Mouse (Mus musculus): ENCODE measurements around the gene Gm20538. TPM values are rescaled to one million over a fixed set of nuclear protein-coding genes. Genes with fewer than 3 reads are reported as not detected.

Gene Gm20538
- polyA plus RNA-seq, 1 experiment, result not detected

DNA sequence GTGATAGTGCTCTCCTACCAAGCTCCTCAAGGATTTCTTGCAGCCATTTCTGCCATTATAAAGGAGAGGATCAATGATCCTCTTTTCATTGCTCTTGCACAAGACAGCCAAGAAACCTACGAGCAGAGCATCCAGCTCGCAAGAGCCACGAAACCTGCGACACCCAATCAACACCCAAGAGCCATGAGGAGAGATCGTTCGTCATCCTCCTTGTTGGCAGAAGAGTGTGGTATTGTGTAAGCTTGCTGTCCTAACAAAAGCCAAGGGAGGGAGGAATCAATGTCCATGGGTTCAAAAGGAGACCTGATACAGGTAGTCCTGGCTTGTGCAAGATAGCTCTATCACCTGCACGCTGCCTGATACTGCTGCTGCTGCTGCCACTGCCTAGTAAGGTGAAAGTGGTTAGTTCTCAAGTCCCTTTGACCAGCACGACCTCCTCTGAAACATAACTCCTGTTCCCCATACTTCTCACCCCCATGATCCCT, 9.9 kb downstream of the Gm20538 start:
- Histone ChIP-seq H3K4me3 (replicated peaks) (no peak overlapping the region), H3K9me3 (peaks cover 23% of the 10 kb centered on the region), H3K36me3 (replicated peaks; ENCODE audit: low read length) (peaks cover 2% of the 10 kb centered on the region), H3K4me1 (peaks cover 12% of the 10 kb centered on the region), H3K27me3 (replicated peaks) (peaks cover 34% of the 10 kb centered on the region)
- TF ChIP-seq GATA1 (IDR thresholded peaks at IDR 0.05; ENCODE audit: borderline replicate concordance, low read length), result no peak
- no peak for TF ChIP-seq FLI1 (IDR thresholded peaks at IDR 0.05; ENCODE audit: low read length)

DNA sequence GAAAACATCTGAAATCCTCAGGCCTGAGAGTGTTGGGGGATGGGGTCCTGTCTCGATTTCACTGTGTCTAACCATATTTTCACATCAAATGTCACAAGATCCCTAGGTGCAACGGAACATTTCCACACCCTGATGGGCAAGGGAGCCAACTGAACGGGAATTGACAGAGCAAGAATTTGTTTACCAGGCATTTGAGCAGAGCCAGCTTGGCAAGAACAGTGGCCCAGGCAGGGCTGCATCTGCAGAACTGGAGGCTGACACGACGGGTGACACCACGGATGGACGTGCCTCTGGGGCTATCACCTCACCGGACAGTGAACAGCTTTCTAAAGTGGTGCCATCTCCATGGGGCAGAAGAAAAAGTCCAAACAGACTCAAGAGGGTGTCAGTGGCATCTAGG, 15.2 kb downstream of the Gm20538 start:
- Histone ChIP-seq H3K4me1 (no peaks in the 10 kb centered on the region), H3K36me3 (replicated peaks; ENCODE audit: low read length) (no peaks in the 10 kb centered on the region), H3K4me3 (replicated peaks) (no peak overlapping the region), H3K9me3 (peaks cover 23% of the 10 kb centered on the region), H3K27me3 (replicated peaks) (peaks cover 38% of the 10 kb centered on the region)
- TF ChIP-seq FLI1 (IDR thresholded peaks at IDR 0.05; ENCODE audit: low read length) (no peak), GATA1 (IDR thresholded peaks at IDR 0.05; ENCODE audit: borderline replicate concordance, low read length) (no peak)

DNA sequence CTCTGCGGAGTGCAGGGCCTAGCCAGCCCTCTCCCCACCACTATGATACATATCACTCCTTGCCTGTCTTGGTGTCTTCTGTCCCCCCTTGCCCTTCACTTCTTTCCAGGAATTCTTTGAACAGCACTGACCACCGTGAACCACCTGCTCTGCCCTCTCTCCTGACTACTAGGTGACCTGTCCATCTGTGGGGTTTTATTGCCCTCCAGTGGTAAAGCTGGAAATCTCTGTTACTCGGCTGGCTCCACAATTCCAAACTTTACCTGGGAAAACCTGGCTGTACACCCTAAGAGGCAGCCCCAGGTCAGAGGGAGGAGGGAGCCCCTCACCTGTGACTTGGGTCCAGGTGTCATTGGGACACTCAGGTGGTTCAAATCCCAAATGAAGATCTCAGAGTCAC, 17.3 kb downstream of the Gm20538 start:
- peaks cover 12% of the 10 kb centered on the region for H3K9me3 ChIP-seq
- H3K4me3 ChIP-seq (replicated peaks), result no peak overlapping the region
- H3K27me3 ChIP-seq (replicated peaks), result peaks cover 52% of the 10 kb centered on the region
- no peaks in the 10 kb centered on the region for H3K36me3 ChIP-seq (replicated peaks; ENCODE audit: low read length)
- TF ChIP-seq FLI1 (IDR thresholded peaks at IDR 0.05; ENCODE audit: low read length) (no peak), GATA1 (IDR thresholded peaks at IDR 0.05; ENCODE audit: borderline replicate concordance, low read length) (no peak)
- H3K4me1 ChIP-seq, result no peaks in the 10 kb centered on the region

DNA sequence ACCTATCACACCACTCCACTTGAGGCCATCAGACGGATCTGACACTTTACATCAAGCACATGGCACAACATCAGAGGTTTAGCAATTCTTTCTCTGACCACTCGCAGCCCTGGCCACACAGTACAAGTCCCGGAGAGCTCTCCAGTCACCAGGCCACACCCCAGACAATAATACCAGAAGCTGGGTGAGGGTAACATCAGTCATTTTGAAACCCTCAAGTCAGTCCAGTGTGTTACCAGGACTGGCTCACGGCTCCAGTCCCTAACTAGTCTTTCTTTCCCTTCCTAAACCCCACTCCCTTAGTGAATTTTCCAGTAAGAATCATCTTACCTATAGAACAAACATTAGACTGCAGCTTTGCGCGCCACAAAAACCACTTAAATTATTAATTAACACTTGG, 22.6 kb downstream of the Gm20538 start:
- Histone ChIP-seq H3K4me1 (peaks cover 5% of the 10 kb centered on the region; the same call in 1 of the 2 replicates), H3K27me3 (replicated peaks) (peaks cover 67% of the 10 kb centered on the region), H3K36me3 (replicated peaks; ENCODE audit: low read length) (no peaks in the 10 kb centered on the region), H3K9me3 (peaks cover 5% of the 10 kb centered on the region), H3K4me3 (replicated peaks) (no peak overlapping the region)
- TF ChIP-seq GATA1 (IDR thresholded peaks at IDR 0.05; ENCODE audit: borderline replicate concordance, low read length) (no peak), FLI1 (IDR thresholded peaks at IDR 0.05; ENCODE audit: low read length) (no peak)

DNA sequence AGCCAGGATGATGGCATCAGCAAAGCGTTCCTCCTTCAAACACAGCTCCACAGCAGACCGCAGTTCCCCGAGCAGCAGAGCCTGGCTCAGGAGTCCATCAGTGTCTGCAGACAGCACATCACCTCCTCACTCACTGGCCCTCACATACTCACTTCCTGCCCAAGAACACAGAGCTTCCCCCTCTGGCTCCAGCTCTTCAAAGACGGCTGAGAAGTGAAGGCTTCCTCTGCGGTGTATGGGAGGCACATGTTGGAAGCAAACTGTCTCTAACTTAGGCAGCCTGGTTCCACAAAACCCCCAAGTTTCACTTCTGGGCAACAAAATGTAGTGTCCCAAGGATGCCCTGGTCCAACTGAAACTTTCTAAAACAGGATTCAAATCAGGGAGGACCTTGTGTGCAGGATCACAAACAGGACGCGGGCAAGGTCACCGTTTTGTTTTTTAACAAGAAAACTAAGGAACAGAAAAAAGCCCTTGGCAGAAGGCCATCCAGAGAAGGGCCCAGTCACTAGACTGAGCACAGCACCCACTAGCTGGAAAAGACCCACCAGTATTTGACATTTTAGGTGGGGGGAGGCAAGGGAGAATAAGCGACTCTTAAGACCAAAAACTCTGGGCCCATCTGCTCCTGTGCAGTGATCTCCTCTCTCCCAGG, 27.0 kb downstream of the Gm20538 start:
- peaks cover 5% of the 10 kb centered on the region for H3K9me3 ChIP-seq
- H3K36me3 ChIP-seq (replicated peaks; ENCODE audit: low read length), result no peaks in the 10 kb centered on the region
- H3K4me1 ChIP-seq, result peaks cover 5% of the 10 kb centered on the region; the same call in 1 of the 2 replicates
- TF ChIP-seq FLI1 (IDR thresholded peaks at IDR 0.05; ENCODE audit: low read length) (no peak), GATA1 (IDR thresholded peaks at IDR 0.05; ENCODE audit: borderline replicate concordance, low read length) (no peak)
- no peak overlapping the region for H3K4me3 ChIP-seq (replicated peaks)
- H3K27me3 ChIP-seq (replicated peaks), result peaks cover 65% of the 10 kb centered on the region

DNA sequence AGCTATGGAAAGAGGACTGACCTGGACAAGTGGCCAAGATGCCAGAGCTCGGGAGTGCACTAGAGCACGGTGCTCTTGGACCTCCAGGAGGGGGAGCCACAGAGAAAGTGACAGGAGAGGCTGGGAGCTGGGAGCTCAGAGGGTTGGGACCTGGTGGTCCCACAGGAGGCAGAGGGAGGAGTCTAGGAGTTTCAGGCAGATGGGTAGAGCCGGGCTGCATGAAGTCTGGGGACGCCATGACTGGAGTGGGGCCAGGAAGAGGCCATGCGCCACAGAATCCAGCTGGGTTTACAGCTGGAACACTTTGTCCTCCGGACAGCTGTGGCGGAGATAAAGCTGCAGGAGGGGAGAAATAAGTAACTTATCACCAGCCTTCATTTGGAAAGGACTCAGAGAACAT, 33.5 kb downstream of the Gm20538 start:
- H3K4me1 ChIP-seq, result no peaks in the 10 kb centered on the region
- TF ChIP-seq GATA1 (IDR thresholded peaks at IDR 0.05; ENCODE audit: borderline replicate concordance, low read length), result no peak
- TF ChIP-seq FLI1 (IDR thresholded peaks at IDR 0.05; ENCODE audit: low read length), result no peak
- H3K9me3 ChIP-seq, result no peaks in the 10 kb centered on the region
- H3K27me3 ChIP-seq (replicated peaks), result peaks cover 74% of the 10 kb centered on the region
- no peaks in the 10 kb centered on the region for H3K36me3 ChIP-seq (replicated peaks; ENCODE audit: low read length)
- H3K4me3 ChIP-seq (replicated peaks), result no peak overlapping the region

DNA sequence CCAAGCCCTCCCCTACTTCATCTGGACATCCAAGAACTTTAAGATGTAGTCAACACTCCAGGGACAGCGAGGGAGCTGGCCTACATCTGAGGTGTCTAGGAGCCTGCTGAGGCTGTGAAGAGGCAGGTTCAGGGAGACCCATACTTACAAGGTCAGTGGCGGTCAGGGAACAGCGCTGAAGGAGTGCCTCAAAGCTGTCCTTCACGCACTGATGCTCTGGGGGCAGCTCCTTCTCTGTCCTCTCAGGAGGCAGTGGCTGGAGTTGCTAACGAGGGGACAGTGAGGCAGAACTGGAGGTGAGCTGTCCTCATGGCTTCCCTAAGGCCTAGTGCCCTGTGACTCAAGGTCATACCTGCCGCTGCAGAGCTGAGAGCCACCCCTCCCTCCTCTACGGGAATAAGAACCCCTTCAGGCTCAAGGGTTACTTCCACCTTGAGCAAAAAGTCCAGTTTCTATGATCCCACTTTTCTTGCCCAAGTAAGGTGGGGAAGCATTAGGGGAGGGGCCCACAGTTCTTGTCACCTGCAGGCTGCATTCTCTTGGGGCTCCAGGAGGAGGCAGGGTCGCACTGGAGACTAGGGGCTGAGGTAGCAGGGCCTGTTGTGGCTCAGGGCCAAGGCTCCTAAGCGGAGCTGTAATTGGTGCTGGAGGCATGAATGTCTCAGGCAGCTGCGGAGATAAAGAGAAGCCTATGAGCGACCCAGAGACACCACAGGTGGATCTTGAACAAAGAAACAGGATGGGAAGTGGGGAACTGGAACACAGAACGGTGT, 34.4 kb downstream of the Gm20538 start:
- no peak overlapping the region for H3K4me3 ChIP-seq (replicated peaks)
- H3K27me3 ChIP-seq (replicated peaks), result peaks cover 75% of the 10 kb centered on the region
- TF ChIP-seq FLI1 (IDR thresholded peaks at IDR 0.05; ENCODE audit: low read length) (no peak), GATA1 (IDR thresholded peaks at IDR 0.05; ENCODE audit: borderline replicate concordance, low read length) (no peak)
- H3K4me1 ChIP-seq, result no peaks in the 10 kb centered on the region
- no peaks in the 10 kb centered on the region for H3K9me3 ChIP-seq
- H3K36me3 ChIP-seq (replicated peaks; ENCODE audit: low read length), result no peaks in the 10 kb centered on the region

DNA sequence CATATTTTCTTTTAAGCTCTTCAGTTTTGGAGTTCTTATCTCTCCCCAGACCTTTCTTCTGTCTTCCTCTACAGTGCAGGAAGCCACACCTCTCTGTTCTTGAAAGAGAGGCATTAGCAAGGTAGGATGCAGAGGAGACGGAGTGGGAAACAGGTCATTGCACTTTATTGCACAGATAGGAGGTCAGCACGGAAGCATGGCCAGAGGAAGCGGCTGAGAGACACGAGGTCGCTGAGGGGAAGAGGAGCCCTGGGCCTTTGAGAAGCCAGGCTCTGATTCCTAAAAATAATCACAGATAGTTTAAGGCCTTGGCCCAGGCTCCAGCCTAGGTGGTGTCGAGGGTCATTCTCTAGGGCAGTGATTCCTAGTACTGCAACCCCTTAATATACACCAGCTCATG, 36.9 kb downstream of the Gm20538 start:
- H3K9me3 ChIP-seq, result no peaks in the 10 kb centered on the region
- TF ChIP-seq FLI1 (IDR thresholded peaks at IDR 0.05; ENCODE audit: low read length), result no peak
- no peak for TF ChIP-seq GATA1 (IDR thresholded peaks at IDR 0.05; ENCODE audit: borderline replicate concordance, low read length)
- no peaks in the 10 kb centered on the region for H3K36me3 ChIP-seq (replicated peaks; ENCODE audit: low read length)
- peaks cover 11% of the 10 kb centered on the region for H3K4me1 ChIP-seq
- no peak overlapping the region for H3K4me3 ChIP-seq (replicated peaks)
- peaks cover 90% of the 10 kb centered on the region for H3K27me3 ChIP-seq (replicated peaks)

DNA sequence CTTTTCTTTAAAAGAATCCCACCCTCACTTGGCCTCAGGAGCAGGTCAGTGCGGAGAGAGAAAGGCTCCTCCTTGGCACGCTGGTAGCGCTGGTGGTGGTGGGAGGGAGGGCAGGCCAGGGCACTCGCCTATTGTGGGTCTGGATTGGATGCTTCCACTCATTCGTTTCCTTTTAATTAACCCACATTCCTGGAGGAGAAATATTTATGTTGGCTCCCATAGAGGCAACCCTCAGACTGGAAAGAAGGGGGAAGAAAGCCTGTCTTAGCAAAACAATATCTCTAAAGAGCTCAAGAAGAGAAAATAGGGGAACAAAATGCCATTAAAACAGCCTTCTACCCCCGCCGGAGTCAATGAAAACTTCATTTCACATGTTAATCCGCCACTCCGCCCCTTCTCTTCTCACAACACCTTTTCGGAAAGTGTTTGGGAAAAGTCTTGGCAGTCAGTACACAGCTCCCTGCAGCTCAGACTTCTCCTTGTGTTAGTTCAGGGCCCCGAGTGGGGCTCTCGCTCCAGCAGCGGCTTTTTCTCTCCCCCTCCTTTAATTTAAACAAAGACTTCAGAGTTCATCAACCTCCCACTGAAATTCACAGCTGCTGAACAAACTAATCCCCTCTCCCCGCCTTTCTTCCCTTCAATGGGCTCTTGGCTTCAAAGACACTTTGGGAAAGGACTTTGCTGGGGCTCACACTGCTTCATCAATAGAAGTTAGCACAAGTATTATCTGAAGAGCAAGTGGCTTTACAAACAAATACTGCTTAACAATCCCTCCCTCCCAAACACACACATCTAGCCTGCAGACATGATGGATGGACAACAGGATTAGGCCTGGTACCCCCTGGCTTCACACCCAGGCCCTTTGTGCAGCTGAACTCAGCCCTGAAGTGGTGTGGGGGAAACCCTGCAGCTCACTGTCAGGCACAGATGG, 37.8 kb downstream of the Gm20538 start:
- peaks cover 17% of the 10 kb centered on the region for H3K4me1 ChIP-seq
- H3K27me3 ChIP-seq (replicated peaks), result peaks cover 93% of the 10 kb centered on the region
- no peaks in the 10 kb centered on the region for H3K9me3 ChIP-seq
- no peak overlapping the region for H3K4me3 ChIP-seq (replicated peaks)
- no peaks in the 10 kb centered on the region for H3K36me3 ChIP-seq (replicated peaks; ENCODE audit: low read length)
- no peak for TF ChIP-seq FLI1 (IDR thresholded peaks at IDR 0.05; ENCODE audit: low read length)
- TF ChIP-seq GATA1 (IDR thresholded peaks at IDR 0.05; ENCODE audit: borderline replicate concordance, low read length), result no peak

All from megakaryocyte, embryonic 14.5 days (primary cell).